Mouse (Mus musculus): ENCODE results near the gene Sycp3.

The Sycp3 gene

GRCm38 (mm10) chr10:88522795-88523194 lies 63.4 kb downstream of the Sycp3 start:
- Histone ChIP-seq H3K9me3 (ENCODE audit: low read length) (no peaks in the 10 kb centered on the region), H3K36me3 (ENCODE audit: insufficient read depth, low read length) (no peaks in the 10 kb centered on the region), H3K4me1 (replicated peaks; ENCODE audit: low read depth, low read length) (0 out of 2 replicates have a peak, but pooled peaks cover 4% of the 10 kb centered on the region), H3K4me3 (replicated peaks; ENCODE audit: low read length) (no peak overlapping the region), H3K27me3 (ENCODE audit: insufficient read depth, low read length) (no peaks in the 10 kb centered on the region)
- TF ChIP-seq POU5F1 (IDR thresholded peaks at IDR 0.05; ENCODE audit: borderline replicate concordance, low read length) (no peak), CTCF (conservative IDR thresholded peaks at IDR 0.05; ENCODE audit: low read length) (no peak), NANOG (IDR thresholded peaks at IDR 0.05; ENCODE audit: borderline replicate concordance, low read length) (no peak)
